Mouse (Mus musculus): ENCODE measurements around the gene Thsd7a.

The Thsd7a gene

DNA sequence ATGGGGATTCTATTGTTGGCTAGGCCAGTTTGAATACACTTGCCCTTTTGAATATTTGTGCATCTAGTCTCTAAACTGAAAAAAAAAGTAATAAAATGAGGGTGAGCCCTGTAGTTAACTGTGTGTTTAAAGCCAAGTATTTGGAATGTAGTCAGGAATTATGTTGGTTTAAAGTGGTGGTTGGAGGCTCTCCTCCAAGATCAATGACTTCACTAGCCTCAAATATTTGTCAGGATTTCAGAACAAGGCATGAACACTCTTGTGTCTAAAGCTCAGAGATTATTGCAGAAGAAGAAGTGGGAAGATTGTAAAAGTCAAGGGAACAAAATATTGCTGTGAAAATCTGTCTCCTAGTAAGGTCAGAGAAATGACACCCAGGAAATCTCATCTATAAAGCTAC, 249.3 kb downstream of the Thsd7a start:
- DNase-seq: no peak

DNA sequence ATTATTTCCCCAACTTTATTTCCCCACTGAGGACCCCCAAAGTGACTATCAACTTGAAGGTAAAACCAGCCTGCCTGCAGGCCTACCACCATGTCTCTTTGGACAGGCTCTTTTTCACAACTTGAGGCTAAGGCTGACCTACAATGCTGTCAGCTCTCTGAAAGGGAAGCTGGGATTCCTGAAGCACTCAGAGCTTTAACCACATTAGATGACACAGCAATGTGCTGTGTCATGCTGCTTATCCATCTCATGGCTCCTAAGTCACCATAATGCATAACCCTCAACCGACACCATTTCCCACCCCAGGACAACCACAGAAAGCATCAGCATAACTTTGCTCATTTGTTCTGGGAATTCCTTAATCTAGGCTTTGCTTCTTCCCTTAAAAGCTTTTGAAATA, 255.6 kb downstream of the Thsd7a start:
- no peak for DNase-seq

DNA sequence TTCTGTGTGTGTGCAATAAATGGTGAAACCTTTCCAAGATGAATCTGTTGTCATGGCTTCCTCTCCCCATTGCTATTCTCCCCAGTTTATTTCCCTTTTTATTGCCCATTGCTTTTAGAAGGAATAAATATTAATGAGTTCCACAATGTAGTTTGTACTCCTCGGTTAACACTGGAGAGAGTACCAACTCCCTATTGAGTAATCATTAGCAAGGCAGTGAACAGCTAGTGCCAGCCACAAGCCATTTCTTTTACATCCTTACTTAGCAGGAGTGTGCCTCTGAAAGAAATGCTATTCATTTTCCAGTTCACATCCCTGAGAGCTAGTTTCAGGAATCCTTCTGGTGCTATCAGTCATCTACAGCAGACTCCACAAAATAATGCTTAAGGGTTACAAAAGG, 260.3 kb downstream of the Thsd7a start:
- DNase-seq: no peak

DNA sequence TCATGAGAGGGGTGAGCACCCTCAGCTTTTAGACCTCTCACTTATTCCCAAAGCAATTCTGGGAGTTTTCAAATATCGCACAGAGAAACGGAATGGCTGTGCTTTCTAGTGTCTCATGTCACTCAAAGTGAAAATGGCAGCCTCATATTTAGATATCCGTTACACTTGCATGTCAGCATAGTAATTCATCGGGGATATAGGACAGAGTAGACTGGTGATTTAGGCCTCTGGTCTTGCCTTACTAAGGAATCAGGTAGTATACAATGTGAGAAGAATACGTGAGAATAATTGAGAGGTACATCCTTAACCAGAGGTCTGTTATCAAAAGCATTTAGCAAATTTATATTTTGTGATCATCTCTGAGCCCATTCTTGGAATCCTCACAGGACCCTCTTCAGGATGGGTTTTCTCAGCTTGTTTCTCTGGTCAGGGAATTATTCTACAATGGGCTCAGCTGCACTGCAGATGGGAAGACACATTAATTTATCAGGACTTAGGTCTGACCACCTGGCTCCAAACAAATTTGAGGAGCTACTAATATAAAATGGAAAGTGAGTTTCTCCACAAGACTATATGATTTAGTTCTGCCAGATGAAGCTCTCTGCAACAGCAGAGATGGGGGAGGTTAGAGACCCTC, 267.6 kb downstream of the Thsd7a start:
- DNase-seq: no peak

DNA sequence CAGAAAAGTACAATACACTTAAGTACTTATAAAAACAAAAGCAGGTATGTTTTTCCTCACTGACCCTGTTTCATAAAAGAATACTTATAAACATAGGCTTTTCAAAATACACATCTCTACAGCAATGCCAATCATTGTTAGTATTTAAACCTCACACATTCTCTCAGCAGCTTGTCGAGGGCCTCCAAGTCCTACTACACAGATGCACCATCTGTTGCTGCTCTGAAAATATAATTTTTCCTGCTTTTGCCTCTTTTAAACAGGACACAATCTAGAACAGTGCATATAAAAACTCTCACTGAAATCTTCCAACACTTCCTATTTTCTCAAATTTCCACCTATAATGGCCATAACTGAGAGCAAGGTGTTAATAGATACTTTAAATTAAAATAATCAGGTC, 270.9 kb downstream of the Thsd7a start:
- no peak for DNase-seq

DNA sequence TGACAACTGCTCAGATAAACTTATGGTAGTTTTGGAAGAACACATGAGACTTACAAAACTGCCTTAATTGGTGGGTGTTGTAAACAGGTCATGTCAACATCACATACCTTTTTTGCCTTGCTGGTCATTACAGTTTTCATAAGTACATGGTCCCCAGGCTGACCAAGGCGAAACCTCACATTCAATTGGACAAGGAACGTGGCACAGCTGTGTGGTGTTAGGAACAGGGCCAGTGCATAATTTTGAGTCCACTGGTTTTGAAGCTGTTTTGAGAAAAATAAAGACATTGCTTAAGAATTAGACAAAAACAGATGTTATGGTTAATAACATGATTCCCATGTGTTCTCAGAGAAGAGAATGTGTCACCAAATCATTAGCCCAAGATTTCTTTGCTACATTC, 278.3 kb downstream of the Thsd7a start:
- DNase-seq: no peak

DNA sequence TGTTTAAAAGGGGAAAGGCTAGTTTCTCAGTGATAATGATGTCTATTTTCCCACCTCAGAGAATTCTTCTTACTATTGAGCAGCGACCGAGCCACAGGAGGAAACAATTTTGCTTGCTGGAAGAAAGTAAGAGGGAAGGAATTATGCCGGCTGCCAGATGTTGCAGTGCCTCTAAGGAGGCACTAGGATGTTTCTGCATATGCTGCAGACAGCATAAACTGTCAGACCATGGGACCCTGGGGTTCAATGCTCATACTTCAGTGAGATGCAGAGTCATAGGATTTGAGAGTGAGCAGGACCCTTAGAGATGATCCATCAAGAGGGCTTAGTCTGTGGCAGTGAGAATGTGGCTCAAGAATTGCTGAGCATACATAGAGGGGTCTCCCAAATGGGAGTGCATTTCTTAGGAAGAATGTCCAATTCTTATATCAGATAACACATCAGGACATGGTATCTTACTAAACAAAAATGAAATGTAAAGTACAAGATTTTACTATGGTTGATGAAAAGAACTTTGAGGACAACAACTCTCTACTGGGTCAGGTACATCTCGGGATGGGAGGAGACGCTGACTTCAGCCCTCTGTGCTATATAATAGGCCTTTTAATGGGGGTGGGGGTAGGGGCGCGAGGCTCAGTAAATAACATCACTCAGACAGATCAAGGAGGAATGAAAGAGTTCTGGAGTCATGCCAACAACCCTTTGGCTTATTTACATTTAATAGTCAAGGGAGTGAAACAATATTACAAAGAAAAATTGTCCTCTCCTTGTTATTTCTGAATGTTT, 281.7 kb downstream of the Thsd7a start:
- DNase-seq: no peak

DNA sequence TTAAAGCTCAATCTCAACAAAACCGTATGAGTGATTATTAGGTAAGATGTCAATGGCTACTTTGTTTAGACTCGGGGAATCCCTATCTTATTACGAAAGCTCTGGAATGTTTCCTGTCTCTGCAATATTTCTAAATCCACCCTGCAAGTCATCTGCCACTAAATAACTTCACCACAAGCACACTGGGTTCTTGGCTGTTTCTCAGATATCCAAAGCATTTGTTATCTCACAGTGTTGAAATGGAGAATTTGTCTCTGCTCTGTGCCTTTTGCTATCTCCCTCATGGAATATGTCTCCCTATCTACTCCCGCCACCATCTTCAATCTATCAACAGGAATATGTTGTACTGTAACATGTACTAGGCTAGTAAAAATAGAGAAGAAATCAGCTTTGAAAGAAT, 290.4 kb downstream of the Thsd7a start:
- no peak for DNase-seq

DNA sequence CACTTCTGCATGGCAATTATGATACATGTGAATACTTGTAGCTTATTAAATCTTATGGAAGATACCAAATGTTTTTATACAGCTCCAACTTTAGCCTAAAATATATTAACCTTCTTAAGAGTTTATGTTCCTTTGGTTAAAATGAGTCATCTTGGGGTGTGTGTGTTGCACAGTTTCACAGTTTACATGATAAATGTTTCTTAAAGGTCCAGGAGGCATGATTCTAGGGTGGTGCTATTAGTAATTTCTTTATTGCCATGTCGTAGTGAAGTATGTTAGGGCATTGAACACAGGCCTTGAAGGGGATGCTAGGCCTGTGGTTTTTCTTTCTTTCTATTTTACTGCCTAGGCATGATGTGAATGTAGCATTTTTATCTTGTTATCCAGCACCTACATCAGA, 291.8 kb downstream of the Thsd7a start:
- no peak for DNase-seq

DNA sequence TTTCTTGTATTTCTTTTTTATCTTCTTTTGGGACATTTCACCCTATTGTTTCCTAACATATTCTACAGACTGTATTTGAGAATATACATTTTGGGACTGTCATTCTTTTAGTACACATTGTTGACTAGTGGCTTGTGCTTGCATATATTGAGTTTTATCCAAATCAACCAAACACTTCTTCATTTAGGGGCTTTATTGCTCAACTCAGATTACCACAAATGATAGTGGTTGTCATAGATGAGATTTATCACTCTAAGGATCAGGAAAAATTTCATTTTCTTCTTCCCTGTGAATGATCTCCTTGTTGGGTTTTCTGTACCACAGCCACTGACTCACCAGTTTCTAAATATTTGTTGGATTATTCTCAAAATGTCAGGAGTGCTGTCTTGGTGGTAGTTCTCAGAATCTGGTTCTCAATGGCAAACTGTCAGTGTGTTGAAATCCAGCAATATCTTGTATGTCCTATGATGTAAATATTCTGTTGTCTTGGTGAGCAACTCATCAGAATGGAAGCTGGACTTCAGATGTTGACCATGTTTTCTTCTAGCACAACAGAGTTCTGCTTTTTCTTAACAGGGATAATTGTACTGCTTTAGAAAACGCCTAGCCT, 294.2 kb downstream of the Thsd7a start:
- DNase-seq: no peak

DNA sequence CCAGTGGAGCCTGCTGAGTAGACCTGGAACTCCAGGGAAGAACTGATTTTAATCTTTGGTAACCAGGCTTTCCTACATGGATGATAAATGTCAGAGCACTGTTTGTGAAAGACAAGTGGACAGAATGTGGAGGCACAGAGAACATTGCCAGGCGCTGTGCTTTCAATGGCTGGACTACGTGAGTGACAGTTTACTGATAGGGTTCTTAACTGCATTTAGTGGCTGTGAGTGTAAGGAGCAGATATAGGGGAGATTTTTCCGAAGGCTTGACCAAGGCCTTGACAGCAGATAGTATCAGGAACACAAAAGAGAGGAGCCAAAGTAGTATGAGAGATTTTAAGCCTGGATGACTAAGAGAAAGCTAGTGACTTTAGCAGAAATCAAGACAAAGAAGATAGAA, 295.1 kb downstream of the Thsd7a start:
- no peak for DNase-seq

DNA sequence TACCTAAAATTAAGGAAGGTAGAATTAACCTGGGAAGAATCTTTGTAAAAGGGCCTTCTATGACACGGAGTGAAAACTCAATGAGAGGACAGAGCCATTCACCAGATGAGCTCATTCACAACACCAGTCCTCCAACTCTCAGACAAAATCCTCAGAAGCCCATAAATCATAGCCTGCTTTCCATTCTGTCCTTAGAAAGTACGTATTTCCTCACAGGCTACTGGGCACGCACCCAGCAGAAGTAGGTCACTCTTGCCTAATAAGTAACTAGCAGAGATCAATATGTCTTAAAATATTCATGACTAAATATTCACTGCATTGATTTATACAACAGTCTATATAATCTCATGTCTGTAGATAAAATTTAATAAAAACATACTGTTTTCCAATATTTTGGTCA, 300.4 kb downstream of the Thsd7a start:
- DNase-seq: no peak

DNA sequence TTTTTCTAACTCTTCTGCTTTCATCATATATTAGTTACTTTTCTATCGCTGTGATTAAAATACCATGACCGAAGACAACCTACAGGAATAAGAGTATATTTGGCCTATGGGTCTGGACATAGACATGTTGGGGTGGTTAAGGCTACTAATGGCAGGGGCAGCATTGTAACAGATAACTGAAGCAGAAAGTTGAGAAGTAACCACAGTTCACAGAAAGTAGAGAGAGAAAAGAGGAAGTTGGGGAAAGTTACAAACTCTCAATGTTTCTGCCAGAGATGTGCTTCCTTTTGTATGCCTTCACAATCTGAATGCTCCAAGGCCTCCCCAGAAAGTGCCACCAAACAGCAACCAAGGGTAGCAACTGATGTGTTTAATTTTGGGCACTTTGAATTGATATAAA, 303.7 kb downstream of the Thsd7a start:
- no peak for DNase-seq

DNA sequence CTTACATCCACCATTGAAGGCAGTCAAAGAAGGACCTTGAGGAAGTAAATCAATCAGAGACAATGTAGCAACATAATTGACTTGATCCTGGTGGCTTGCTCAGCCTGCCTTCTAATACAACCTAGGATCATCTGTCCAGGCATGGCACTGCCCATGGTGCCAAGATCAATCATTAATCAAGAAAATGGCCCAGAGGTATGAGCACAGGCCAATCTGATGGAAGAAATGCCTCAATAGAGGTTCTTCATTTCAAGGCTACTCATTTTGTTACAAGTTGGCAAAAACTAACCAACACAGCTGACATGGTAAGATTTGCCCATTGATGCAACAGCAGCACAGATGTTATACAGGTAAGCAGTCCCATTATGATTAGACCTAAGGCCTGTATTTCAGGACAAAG, 309.6 kb downstream of the Thsd7a start:
- no peak for DNase-seq

DNA sequence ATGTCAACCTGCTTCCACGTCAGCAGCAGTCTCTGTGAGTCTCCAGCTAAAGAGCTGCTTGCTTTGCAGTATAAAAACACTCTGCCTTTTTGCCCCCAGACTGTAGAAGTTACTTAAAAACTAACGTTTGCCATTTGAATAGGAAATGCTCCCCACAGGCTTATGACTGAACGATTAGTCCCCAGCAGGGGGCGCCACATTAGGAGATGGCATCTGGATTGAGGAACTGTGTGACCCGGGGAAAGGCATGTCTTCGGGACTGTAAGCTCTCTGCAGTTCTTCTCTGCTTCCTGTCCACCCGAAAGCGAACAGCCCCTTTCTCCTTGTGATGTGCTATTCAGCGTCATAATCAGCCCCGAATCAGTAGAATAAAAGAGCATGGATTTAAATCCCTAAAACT, 330.1 kb downstream of the Thsd7a start:
- DNase-seq: no peak

DNA sequence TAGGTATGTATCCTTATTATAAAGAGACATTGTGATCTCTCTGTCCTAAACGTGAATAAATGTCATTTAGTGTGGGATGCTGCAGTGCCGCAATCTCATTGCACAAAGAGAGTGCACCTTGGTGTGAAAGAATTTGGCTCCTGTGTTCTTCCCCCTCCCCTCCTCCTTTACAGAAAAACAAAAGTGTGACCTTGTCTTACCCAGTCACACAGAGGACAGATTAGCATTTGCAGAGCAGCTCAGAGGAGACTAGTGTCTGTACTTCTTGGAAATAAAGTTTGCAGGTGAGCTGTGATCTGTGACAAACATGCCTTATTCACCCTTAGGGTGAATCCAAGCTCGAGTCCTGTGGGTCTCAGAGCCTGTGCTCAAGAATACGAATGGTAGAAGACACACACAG, 332.2 kb downstream of the Thsd7a start:
- DNase-seq: no peak

DNA sequence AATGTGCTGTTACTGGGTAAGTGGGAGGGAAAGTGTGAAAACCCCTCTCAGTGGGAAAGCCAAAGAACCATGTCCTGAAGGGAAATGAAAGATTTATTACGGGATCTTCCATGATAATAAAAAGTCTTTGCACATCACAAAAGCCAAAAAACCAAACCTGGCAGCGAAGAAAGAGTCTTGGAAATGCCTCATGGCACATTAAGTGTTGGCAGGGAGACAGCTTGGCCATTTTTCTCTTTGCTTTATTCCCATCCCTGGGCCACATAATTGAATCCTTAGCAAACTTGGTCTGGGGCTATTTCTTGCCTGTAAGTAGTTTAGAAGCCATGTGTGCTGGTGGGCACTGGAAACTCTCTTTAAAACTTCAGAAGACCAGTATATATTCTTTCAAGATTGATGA, 344.8 kb downstream of the Thsd7a start:
- no peak for DNase-seq

DNA sequence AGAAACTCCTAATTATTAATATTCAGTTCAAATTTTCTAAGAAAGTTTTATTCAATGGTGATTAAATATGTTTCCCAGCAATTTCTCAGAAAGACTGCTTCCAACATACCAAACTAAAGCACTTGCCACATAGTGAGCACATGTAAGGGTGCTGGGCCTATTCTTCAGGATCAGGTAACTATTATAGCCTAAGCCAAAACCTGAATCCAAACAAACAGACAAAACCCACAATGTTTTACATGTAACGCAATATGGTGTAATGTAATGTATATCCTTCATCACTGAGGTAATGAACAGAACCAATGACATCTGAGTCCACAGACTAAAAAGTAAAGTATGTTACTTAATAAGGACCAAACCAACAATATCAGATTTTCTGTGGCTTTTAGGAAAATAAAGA, 346.2 kb downstream of the Thsd7a start:
- DNase-seq: no peak

DNA sequence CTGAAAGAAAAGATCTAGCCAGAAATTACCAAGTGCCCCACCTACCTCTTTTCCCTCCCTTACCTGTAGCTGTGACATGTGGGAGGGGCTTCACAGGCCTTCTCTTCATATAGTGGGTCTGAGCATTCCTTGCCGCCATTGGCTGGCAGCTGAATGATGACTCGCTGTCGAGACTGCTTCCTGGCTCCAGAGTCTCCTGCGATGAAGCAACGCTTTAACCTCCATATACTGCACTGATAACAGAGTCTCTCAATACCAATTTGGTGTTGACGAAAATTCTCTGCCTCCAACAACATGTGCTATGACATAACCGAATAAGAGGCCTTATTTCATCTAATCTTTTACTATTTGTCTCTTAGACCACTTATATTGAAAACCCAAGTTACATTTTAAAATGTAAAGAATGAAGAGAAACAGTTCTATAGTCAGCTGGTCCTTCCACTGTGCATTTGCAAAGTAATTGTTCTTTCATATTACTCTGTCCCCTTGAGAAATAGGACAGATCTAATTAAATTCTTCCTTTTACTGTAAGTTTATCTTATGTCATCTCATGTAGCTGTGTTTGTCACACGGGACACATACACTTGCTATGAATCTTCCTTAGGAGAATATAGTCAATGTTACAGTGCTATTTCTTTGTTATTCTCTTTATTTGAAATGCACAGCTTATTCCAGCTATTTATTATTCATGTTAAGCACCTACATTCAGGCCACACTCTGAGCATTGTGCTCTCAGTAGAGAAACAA, 351.3 kb downstream of the Thsd7a start:
- DNase-seq: no peak

DNA sequence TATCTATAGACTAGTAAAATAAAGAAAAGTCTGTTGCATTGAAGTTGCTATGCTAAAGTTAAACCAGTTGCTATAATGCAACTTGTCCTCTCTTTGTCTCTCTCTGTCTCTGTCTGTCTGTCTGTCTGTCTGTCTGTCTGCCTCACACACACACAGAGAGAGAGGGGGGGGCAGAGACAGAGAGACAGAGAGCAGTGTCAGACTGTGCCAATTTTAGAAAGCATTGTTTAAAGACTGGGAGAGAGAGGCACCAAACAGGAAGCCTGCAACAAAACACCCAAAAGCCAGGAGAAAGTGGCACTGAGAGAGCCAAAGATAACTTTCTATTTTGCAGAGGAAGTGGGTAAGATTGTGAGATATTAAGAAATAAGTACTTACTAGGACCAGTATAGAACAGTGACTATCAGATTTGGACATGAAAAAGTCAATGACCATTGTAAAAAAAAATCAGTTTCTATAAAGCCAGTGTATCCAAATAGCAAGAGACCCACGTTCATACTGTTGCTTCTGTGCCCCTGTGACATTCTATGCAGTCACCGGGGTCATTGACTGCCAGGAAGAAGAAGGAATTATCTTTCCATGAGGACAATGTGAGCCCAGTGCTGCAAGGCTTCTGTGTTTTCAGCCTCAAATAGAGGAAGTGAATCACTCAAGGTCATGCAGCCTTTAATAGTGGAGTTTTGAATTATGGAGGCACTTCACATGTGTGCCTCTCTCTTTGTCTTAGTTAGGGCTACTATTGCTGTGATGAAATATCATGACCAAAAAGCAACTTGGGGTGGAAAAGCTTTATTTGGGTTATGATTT, 355.4 kb downstream of the Thsd7a start:
- no peak for DNase-seq

DNA sequence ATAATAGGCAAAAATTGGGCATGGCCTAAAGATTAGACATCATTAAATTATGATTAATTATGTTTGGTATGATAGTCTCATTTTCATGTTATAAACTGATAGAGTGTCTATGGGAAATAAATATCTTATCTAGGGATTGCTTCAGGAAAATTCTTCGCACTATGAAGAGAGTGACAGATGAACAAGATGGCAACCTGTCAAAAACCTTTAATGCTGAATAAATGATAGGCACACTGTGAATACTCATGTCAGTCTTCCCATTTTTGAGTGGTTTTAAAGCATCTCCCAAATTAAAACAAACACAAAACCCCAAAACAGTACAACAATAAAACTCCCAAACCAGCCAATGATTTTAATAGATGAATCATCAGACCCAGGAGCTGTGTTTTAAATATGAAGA, 362.5 kb downstream of the Thsd7a start:
- DNase-seq: no peak

DNA sequence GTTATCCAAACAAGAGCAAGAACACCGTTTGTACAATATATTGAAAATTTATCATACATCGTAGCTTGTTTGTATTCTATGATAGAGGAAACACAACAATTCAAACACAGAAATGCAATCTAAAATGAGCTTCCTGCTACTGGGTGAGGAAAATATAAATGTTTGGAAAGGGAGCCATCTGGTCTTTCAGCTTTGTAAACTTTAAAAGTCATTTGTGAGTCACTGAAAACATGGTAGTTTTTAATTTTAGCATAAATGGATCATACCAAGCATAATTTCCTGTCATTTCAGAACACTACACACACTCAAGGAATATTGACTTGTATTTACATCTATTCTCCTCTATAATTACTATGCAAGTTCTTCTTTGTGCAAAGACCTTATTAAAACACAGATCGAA, 363.6 kb downstream of the Thsd7a start:
- no peak for DNase-seq
